ENCODE assay signal across 21 mouse cellular contexts in the genomic region with DNA sequence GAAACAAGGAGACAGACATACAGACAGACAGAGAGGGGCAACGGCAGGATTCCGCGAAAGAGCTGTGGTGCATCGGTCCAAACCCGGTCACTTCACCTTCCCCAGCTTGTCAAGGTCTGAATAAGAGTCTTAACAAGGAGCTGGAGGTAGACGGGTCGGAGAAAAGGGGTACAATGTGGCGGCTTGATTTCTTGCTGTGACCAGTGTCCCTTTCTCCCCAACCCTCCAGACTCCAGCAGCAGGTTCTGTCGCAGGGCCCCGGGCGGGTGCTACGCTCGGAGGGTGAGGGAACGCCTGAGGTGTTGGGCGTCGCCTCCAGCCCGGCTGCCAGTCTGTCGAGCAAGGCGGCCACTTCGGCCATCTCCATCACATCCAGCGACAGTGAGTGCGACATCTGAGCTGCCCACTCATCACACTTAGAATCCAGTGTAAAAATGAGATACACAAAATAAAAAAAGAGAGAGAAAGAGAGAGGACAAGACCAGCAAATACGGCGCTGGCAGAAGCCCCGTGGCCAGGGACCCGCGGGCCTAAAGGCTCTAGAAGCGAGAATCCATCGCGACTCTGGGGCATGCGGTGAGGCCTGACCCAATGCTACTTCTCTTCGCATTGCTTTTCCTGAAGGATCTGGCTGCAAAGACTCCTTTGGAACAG. TPM values are rescaled to one million over a fixed set of nuclear protein-coding genes. Genes with fewer than 3 reads are reported as not detected.
DNase-seq lines count a peak whose midpoint lies in the region; TF ChIP-seq lines count a peak whose summit lies in the region.
"Had no signal": no experiment of that assay in that cellular context is flagged by ENCODE, and none has a peak within 500 bp of the region (broad histone marks: within the 10 kb centered on the region; RNA-seq: fewer than 3 reads in every experiment).

No protein-coding gene starts in this region.

- intact Hi-C loops in gastrocnemius, adult 2 months (cut with DNase I) = no loop called here

- H3K27me3 ChIP-seq in heart, embryonic 10.5 days (ENCODE audit: insufficient read depth, poor library complexity, severe bottlenecking) = peaks cover 100% of the 10 kb centered on the region

- H3K36me3 ChIP-seq in heart, embryonic 10.5 days = no peaks in the 10 kb centered on the region
- H3K36me3 ChIP-seq: liver, embryonic 13.5 days had no signal

- H3K9me3 ChIP-seq in heart, embryonic 10.5 days = no peaks in the 10 kb centered on the region
- H3K9me3 ChIP-seq: liver, embryonic 13.5 days had no signal

- no peak overlapping the region for H3K27ac ChIP-seq in heart, embryonic 10.5 days
- no peak overlapping the region for H3K27ac ChIP-seq in gastrocnemius, adult 2 months
- H3K27ac ChIP-seq: liver, embryonic 13.5 days had no signal

- peaks cover 25% of the 10 kb centered on the region for H3K4me1 ChIP-seq in heart, embryonic 10.5 days

- peak; percentile 73 for DNase-seq in heart, embryonic 10.5 days (ENCODE audit: low spot score)
- DNase-seq in heart, adult 8-10 months (ENCODE audit: low spot score) = no peak
- peak; percentile 5 for DNase-seq in right cerebral cortex, postnatal 4 days
- DNase-seq in right cerebral cortex, postnatal 10 days (ENCODE audit: low spot score in 2 of 2) = no peak
- DNase-seq in embryo, embryonic 9.5 days (ENCODE audit: extremely low spot score) = peak; percentile 62
- DNase-seq in retina, embryonic 14.5 days (ENCODE audit: low spot score) = peak; percentile 54
- DNase-seq in layer of hippocampus, postnatal 36 days = no peak
- DNase-seq in gastrocnemius, adult 2 months = no peak
- DNase-seq: cerebellum, adult 9-10 months; layer of hippocampus, adult 9-11 months; liver, embryonic 13.5 days; lung, postnatal 14 days; right cerebral cortex, adult 18-20 months had no signal

- H3K4me3 ChIP-seq in heart, embryonic 10.5 days = no peak overlapping the region
- no peak overlapping the region for H3K4me3 ChIP-seq in gastrocnemius, adult 2 months
- H3K4me3 ChIP-seq: liver, embryonic 13.5 days had no signal

- no peak for TF ChIP-seq CTCF in gastrocnemius, adult 2 months (IDR thresholded peaks at IDR 0.05)

- under 1% methylated on average over 32 of the region's 32 CpGs for WGBS in heart, embryonic 10.5 days

RNA-seq across cellular contexts. Expression of gene 4930447C04Rik, which starts 1.0 kb away (rescaled TPM):
- 4.3 and 4.8 TPM in 2 replicates for polyA plus RNA-seq in heart, embryonic 10.5 days (2016; fragmentation: Nextera tagmentation; extraction: Ambion mirVana)
- 1 to 10 TPM in 1 of 4 experiments, under 1 TPM in 3; 0.52 to 1.4 (median 0.74) TPM for total RNA-seq in heart, adult 8-10 months (2022)
- 1 to 10 TPM; 5.2 to 8.2 TPM for total RNA-seq in layer of hippocampus, postnatal 36 days (2021)
- total RNA-seq in gastrocnemius, adult 2 months (2021) = not detected
- polyA plus RNA-seq: Patski had no signal

RNA-seq across cellular contexts. Expression of gene Six6, which starts 1.8 kb away (rescaled TPM):
- polyA plus RNA-seq in heart, embryonic 10.5 days (2016; fragmentation: Nextera tagmentation; extraction: Ambion mirVana) = not detected in 2 replicates
- not detected for total RNA-seq in heart, adult 8-10 months (2022)
- total RNA-seq in layer of hippocampus, postnatal 36 days (2021) = not detected
- not detected for total RNA-seq in gastrocnemius, adult 2 months (2021)
- total RNA-seq: adrenal gland, adult 18-20 months; heart, postnatal 10 days; left cerebral cortex, postnatal 36 days had no signal
- polyA plus RNA-seq: gonadal fat pad, adult 2 months; kidney, embryonic 16.5 days; liver, embryonic 13.5 days; neural tube, embryonic 14.5 days; Patski; testis, adult 2 months had no signal

Comparison
In these comparisons a context has a peak if more than half of its experiments do, and no peak if none do; other contexts are left out.
1. DNase-seq: peak in heart, embryonic 10.5 days (single experiment), right cerebral cortex, postnatal 4 days (single experiment), embryo, embryonic 9.5 days (single experiment) and retina, embryonic 14.5 days (single experiment); none in heart, adult 8-10 months (single experiment), right cerebral cortex, postnatal 10 days (0 of 2), layer of hippocampus, postnatal 36 days (0 of 2) and gastrocnemius, adult 2 months (single experiment).